Mouse (Mus musculus): ENCODE measurements at regions not wholly inside any gene's neighbourhood (a gene's known extent, or its start where the extent isn't known, plus 50 kb on each side); places are given as distances from the start of the nearest gene placed in this dataset.

DNA sequence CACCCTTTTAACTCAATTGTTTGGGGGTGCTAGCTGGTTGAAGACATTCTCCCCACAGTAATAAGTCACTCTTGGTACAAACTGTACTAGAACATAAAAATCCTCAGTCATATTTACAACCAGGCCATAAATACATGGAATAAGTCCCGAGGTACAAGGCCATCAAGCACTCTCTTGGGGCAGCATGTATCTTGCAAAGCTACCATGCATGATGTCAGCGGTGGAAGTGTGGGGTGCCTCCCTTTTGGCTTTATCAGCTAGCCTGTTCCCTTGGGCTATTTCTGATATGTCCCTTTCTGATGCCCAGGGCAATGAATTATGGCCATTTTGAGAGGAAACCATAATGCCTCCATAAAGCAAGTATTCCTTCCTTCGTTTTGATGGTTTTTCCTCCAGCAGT lies 159.8 kb upstream of the Ddhd1 start:
- TF ChIP-seq POLR2A (IDR thresholded peaks at IDR 0.05; ENCODE audit: low read depth, low read length) (no peak), CTCF (IDR thresholded peaks at IDR 0.05; ENCODE audit: extremely low read depth, insufficient read depth, insufficient read length, insufficient replicate concordance) (no peak)
